Mouse (Mus musculus): ENCODE data around the gene Slc25a21. TPM values are rescaled to one million over a fixed set of nuclear protein-coding genes. Genes with fewer than 3 reads are reported as not detected.

Gene Slc25a21
- polyA plus RNA-seq, 1 experiment = not detected

- TF ChIP-seq MYOG (IDR thresholded peaks at IDR 0.05; ENCODE audit: control insufficient read depth, extremely low read depth, insufficient read length) = no peak
- TF ChIP-seq CTCF (IDR thresholded peaks at IDR 0.05; ENCODE audit: control insufficient read depth, insufficient read depth, insufficient read length) = no peak
- no peak for TF ChIP-seq MAX (IDR thresholded peaks at IDR 0.05)
- TF ChIP-seq CEBPB (IDR thresholded peaks at IDR 0.05; ENCODE audit: low read depth) = no peak
- TF ChIP-seq MYOD1 (IDR thresholded peaks at IDR 0.05; ENCODE audit: control insufficient read depth, insufficient read length, low read depth) = no peak
- no peak for TF ChIP-seq USF1 (IDR thresholded peaks at IDR 0.05; ENCODE audit: low read depth)
- TF ChIP-seq FOSL1 (IDR thresholded peaks at IDR 0.05; ENCODE audit: insufficient read depth, low read length, poor library complexity, severe bottlenecking) = no peak
- no peaks in the 10 kb centered on the region for H3K79me2 ChIP-seq (ENCODE audit: control insufficient read depth, insufficient read depth)
- H3K4me3 ChIP-seq (ENCODE audit: insufficient read depth, poor library complexity, severe bottlenecking) = no peak overlapping the region
- H3K79me3 ChIP-seq (ENCODE audit: low read depth) = no peaks in the 10 kb centered on the region
- no peak overlapping the region for H3ac ChIP-seq (ENCODE audit: control insufficient read depth, insufficient read length, low read depth)
- H3K27me3 ChIP-seq (ENCODE audit: control insufficient read depth, insufficient read depth, insufficient read length) = no peaks in the 10 kb centered on the region
- H3K36me3 ChIP-seq (ENCODE audit: control insufficient read depth, insufficient read depth) = no peaks in the 10 kb centered on the region
Measured at GRCm38 (mm10) chr12:57178818-57179217, 18.5 kb downstream of the Slc25a21 start.

DNA sequence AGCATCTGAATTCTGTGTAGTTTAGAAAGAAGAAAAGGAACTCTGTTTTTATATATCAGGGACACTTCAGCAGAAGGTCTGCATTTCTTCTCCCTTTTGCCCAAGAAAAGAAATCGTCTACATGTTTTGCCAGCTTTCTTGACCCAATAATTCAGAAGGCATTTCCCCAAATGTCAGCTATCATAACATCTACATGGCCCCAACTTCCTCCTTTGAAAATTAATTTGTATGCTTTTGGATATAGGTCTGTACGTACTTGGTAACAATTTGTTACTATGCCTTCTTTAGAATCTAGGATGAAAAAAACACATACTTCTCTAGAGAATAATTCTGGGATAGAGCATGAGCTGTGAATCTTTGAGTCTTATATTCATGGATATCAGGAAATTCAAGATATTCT lies 34.0 kb downstream of the Slc25a21 start:
- Histone ChIP-seq H3K79me2 (ENCODE audit: control insufficient read depth, insufficient read depth) (no peaks in the 10 kb centered on the region), H3K4me3 (ENCODE audit: insufficient read depth, poor library complexity, severe bottlenecking) (no peak overlapping the region), H3ac (ENCODE audit: control insufficient read depth, insufficient read length, low read depth) (no peak overlapping the region), H3K79me3 (ENCODE audit: low read depth) (no peaks in the 10 kb centered on the region), H3K36me3 (ENCODE audit: control insufficient read depth, insufficient read depth) (no peaks in the 10 kb centered on the region), H3K27me3 (ENCODE audit: control insufficient read depth, insufficient read depth, insufficient read length) (no peaks in the 10 kb centered on the region)
- no peak for TF ChIP-seq CEBPB (IDR thresholded peaks at IDR 0.05; ENCODE audit: low read depth)
- TF ChIP-seq MYOG (IDR thresholded peaks at IDR 0.05; ENCODE audit: control insufficient read depth, extremely low read depth, insufficient read length) = no peak
- no peak for TF ChIP-seq FOSL1 (IDR thresholded peaks at IDR 0.05; ENCODE audit: insufficient read depth, low read length, poor library complexity, severe bottlenecking)
- TF ChIP-seq MYOD1 (IDR thresholded peaks at IDR 0.05; ENCODE audit: control insufficient read depth, insufficient read length, low read depth) = no peak
- TF ChIP-seq CTCF (IDR thresholded peaks at IDR 0.05; ENCODE audit: control insufficient read depth, insufficient read depth, insufficient read length) = no peak
- TF ChIP-seq MAX (IDR thresholded peaks at IDR 0.05) = no peak
- no peak for TF ChIP-seq USF1 (IDR thresholded peaks at IDR 0.05; ENCODE audit: low read depth)

GRCm38 (mm10) chr12:57162840-57163239 lies 34.4 kb downstream of the Slc25a21 start:
- Histone ChIP-seq H3K4me3 (ENCODE audit: insufficient read depth, poor library complexity, severe bottlenecking) (no peak overlapping the region), H3ac (ENCODE audit: control insufficient read depth, insufficient read length, low read depth) (no peak overlapping the region), H3K36me3 (ENCODE audit: control insufficient read depth, insufficient read depth) (no peaks in the 10 kb centered on the region), H3K27me3 (ENCODE audit: control insufficient read depth, insufficient read depth, insufficient read length) (no peaks in the 10 kb centered on the region), H3K79me2 (ENCODE audit: control insufficient read depth, insufficient read depth) (no peaks in the 10 kb centered on the region), H3K79me3 (ENCODE audit: low read depth) (no peaks in the 10 kb centered on the region)
- TF ChIP-seq CEBPB (IDR thresholded peaks at IDR 0.05; ENCODE audit: low read depth) = no peak
- no peak for TF ChIP-seq MYOG (IDR thresholded peaks at IDR 0.05; ENCODE audit: control insufficient read depth, extremely low read depth, insufficient read length)
- no peak for TF ChIP-seq USF1 (IDR thresholded peaks at IDR 0.05; ENCODE audit: low read depth)
- TF ChIP-seq MAX (IDR thresholded peaks at IDR 0.05) = no peak
- TF ChIP-seq CTCF (IDR thresholded peaks at IDR 0.05; ENCODE audit: control insufficient read depth, insufficient read depth, insufficient read length) = no peak
- TF ChIP-seq FOSL1 (IDR thresholded peaks at IDR 0.05; ENCODE audit: insufficient read depth, low read length, poor library complexity, severe bottlenecking) = no peak
- TF ChIP-seq MYOD1 (IDR thresholded peaks at IDR 0.05; ENCODE audit: control insufficient read depth, insufficient read length, low read depth) = no peak

GRCm38 (mm10) chr12:57159904-57160303 lies 37.4 kb downstream of the Slc25a21 start:
- TF ChIP-seq CTCF (IDR thresholded peaks at IDR 0.05; ENCODE audit: control insufficient read depth, insufficient read depth, insufficient read length) (no peak), USF1 (IDR thresholded peaks at IDR 0.05; ENCODE audit: low read depth) (no peak), FOSL1 (IDR thresholded peaks at IDR 0.05; ENCODE audit: insufficient read depth, low read length, poor library complexity, severe bottlenecking) (no peak), MYOG (IDR thresholded peaks at IDR 0.05; ENCODE audit: control insufficient read depth, extremely low read depth, insufficient read length) (no peak), MAX (IDR thresholded peaks at IDR 0.05) (no peak), CEBPB (IDR thresholded peaks at IDR 0.05; ENCODE audit: low read depth) (no peak), MYOD1 (IDR thresholded peaks at IDR 0.05; ENCODE audit: control insufficient read depth, insufficient read length, low read depth) (no peak)
- Histone ChIP-seq H3K36me3 (ENCODE audit: control insufficient read depth, insufficient read depth) (no peaks in the 10 kb centered on the region), H3K27me3 (ENCODE audit: control insufficient read depth, insufficient read depth, insufficient read length) (no peaks in the 10 kb centered on the region), H3K4me3 (ENCODE audit: insufficient read depth, poor library complexity, severe bottlenecking) (no peak overlapping the region), H3K79me3 (ENCODE audit: low read depth) (no peaks in the 10 kb centered on the region), H3ac (ENCODE audit: control insufficient read depth, insufficient read length, low read depth) (no peak overlapping the region), H3K79me2 (ENCODE audit: control insufficient read depth, insufficient read depth) (no peaks in the 10 kb centered on the region)

DNA sequence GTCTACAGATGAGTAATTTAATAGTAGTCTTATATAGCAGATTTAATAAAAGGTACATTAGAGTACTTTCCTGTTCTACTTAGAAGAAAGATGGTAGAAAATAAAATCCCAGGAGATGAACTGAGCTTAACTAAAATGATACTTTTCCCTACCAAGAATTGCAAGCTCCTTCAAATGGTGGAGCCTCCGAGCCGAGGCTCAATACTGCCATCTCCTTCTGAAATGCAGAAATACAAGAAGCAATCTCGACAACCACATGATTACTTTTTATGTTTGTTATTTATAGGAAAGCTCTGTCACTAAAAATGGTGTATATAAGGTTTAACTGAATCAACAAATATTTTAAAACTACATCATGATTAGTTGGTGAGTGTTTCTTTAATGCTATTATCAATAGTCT lies 39.0 kb downstream of the Slc25a21 start:
- TF ChIP-seq MAX (IDR thresholded peaks at IDR 0.05) = no peak
- Histone ChIP-seq H3K27me3 (ENCODE audit: control insufficient read depth, insufficient read depth, insufficient read length) (no peaks in the 10 kb centered on the region), H3ac (ENCODE audit: control insufficient read depth, insufficient read length, low read depth) (no peak overlapping the region), H3K79me3 (ENCODE audit: low read depth) (no peaks in the 10 kb centered on the region), H3K79me2 (ENCODE audit: control insufficient read depth, insufficient read depth) (no peaks in the 10 kb centered on the region), H3K4me3 (ENCODE audit: insufficient read depth, poor library complexity, severe bottlenecking) (no peak overlapping the region), H3K36me3 (ENCODE audit: control insufficient read depth, insufficient read depth) (no peaks in the 10 kb centered on the region)

GRCm38 (mm10) chr12:57138937-57139336 lies 58.3 kb downstream of the Slc25a21 start:
- Histone ChIP-seq H3ac (ENCODE audit: control insufficient read depth, insufficient read length, low read depth) (no peak overlapping the region), H3K36me3 (ENCODE audit: control insufficient read depth, insufficient read depth) (no peaks in the 10 kb centered on the region), H3K79me2 (ENCODE audit: control insufficient read depth, insufficient read depth) (no peaks in the 10 kb centered on the region), H3K79me3 (ENCODE audit: low read depth) (no peaks in the 10 kb centered on the region), H3K4me3 (ENCODE audit: insufficient read depth, poor library complexity, severe bottlenecking) (no peak overlapping the region), H3K27me3 (ENCODE audit: control insufficient read depth, insufficient read depth, insufficient read length) (no peaks in the 10 kb centered on the region)
- no peak for TF ChIP-seq FOSL1 (IDR thresholded peaks at IDR 0.05; ENCODE audit: insufficient read depth, low read length, poor library complexity, severe bottlenecking)
- no peak for TF ChIP-seq USF1 (IDR thresholded peaks at IDR 0.05; ENCODE audit: low read depth)
- TF ChIP-seq MAX (IDR thresholded peaks at IDR 0.05) = no peak
- TF ChIP-seq CEBPB (IDR thresholded peaks at IDR 0.05; ENCODE audit: low read depth) = no peak
- no peak for TF ChIP-seq CTCF (IDR thresholded peaks at IDR 0.05; ENCODE audit: control insufficient read depth, insufficient read depth, insufficient read length)

All from C2C12 (cell line).